Mouse (Mus musculus): ENCODE data around the gene Bcor.
A peak's percentile ranks its signal among the peaks of the same experiment; 100 is the strongest.

The Bcor gene

GRCm38 (mm10) chrX:12151269-12151995 is 8.7 kb downstream of the Bcor start:
- DNase-seq (ENCODE audit: low spot score) = peak; percentile 53

GRCm38 (mm10) chrX:12150425-12150824 is 9.7 kb downstream of the Bcor start:
- DNase-seq (ENCODE audit: low spot score) = no peak

- no peak for DNase-seq (ENCODE audit: low spot score)
Observed at GRCm38 (mm10) chrX:12146263-12146662, 13.9 kb downstream of the Bcor start.

GRCm38 (mm10) chrX:12142832-12143231 is 17.3 kb downstream of the Bcor start:
- DNase-seq (ENCODE audit: low spot score) = no peak

GRCm38 (mm10) chrX:12140086-12140740 is 19.9 kb downstream of the Bcor start:
- peak; percentile 67 for DNase-seq (ENCODE audit: low spot score)

GRCm38 (mm10) chrX:12138266-12138665 is 21.9 kb downstream of the Bcor start:
- DNase-seq (ENCODE audit: low spot score) = no peak

GRCm38 (mm10) chrX:12137121-12137521 is 23.0 kb downstream of the Bcor start:
- no peak for DNase-seq (ENCODE audit: low spot score)

- DNase-seq (ENCODE audit: low spot score) = peak; percentile 71
Observed at GRCm38 (mm10) chrX:12136261-12137101, 23.7 kb downstream of the Bcor start.

GRCm38 (mm10) chrX:12135121-12136111 is 24.7 kb downstream of the Bcor start:
- DNase-seq (ENCODE audit: low spot score) = peak; percentile 71

GRCm38 (mm10) chrX:12134541-12134940 is 25.6 kb downstream of the Bcor start:
- peak; percentile 70 for DNase-seq (ENCODE audit: low spot score)

- DNase-seq (ENCODE audit: low spot score) = no peak
Observed at GRCm38 (mm10) chrX:12133836-12134431, 26.2 kb downstream of the Bcor start.

- DNase-seq (ENCODE audit: low spot score) = peak; percentile 76
Observed at GRCm38 (mm10) chrX:12133178-12133835, 26.8 kb downstream of the Bcor start.

GRCm38 (mm10) chrX:12132541-12133177 is 27.5 kb downstream of the Bcor start:
- no peak for DNase-seq (ENCODE audit: low spot score)

GRCm38 (mm10) chrX:12129828-12130809 is 30.0 kb downstream of the Bcor start:
- DNase-seq (ENCODE audit: low spot score) = no peak

GRCm38 (mm10) chrX:12129230-12129629 is 30.9 kb downstream of the Bcor start:
- no peak for DNase-seq (ENCODE audit: low spot score)

- peak; percentile 75 for DNase-seq (ENCODE audit: low spot score)
Observed at GRCm38 (mm10) chrX:12128165-12129083, 31.7 kb downstream of the Bcor start.

GRCm38 (mm10) chrX:12127799-12128164 is 32.4 kb downstream of the Bcor start:
- no peak for DNase-seq (ENCODE audit: low spot score)
